13 mouse cellular contexts compared by ENCODE assay signal in the genomic region with DNA sequence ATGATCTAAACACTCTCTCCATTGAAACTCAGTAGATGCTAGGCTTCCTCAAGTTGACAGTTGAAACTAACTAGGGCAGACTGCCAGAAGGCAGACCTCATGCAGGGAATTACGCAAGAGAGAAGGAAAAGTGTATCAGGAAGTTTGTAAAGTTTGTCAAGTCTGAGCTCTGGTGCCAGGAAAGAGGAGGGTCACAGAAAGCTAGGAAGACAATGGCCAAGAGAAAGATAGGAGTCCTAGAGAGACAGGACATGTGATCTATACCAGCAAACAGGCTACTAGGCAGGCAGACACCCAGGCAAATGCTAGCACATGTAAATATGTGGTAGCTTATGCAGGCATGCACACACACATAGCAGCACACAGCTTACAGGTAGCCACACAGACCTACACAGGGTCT. TPM values are rescaled to one million over a fixed set of nuclear protein-coding genes. Genes with fewer than 3 reads are reported as not detected.
DNase-seq lines count a peak whose midpoint lies in the region; ATAC-seq and TF ChIP-seq lines count a peak whose summit lies in the region.
"Had no signal": no experiment of that assay in that cellular context is flagged by ENCODE, and none has a peak within 500 bp of the region (broad histone marks: within the 10 kb centered on the region; RNA-seq: fewer than 3 reads in every experiment).

No protein-coding gene starts in this region.

- no peaks in the 10 kb centered on the region for H3K9me3 ChIP-seq in intestine, postnatal 0 days (ENCODE audit: control insufficient read depth)
- no peaks in the 10 kb centered on the region for H3K9me3 ChIP-seq in hindbrain, embryonic 11.5 days (ENCODE audit: control insufficient read depth, low read length)

- no peak overlapping the region for H3K9ac ChIP-seq in intestine, postnatal 0 days (ENCODE audit: low read depth, low read length)
- H3K9ac ChIP-seq in hindbrain, embryonic 11.5 days (ENCODE audit: low read depth, low read length), result no peak overlapping the region

- no peak overlapping the region; the same call in 1 of the 2 replicates for H3K27ac ChIP-seq in intestine, postnatal 0 days (ENCODE audit: low read depth, low read length)
- no peak overlapping the region for H3K27ac ChIP-seq in hindbrain, embryonic 11.5 days (ENCODE audit: low read depth, low read length)
- H3K27ac ChIP-seq: left cerebral cortex, adult 2 months had no signal

- H3K27me3 ChIP-seq in intestine, postnatal 0 days (replicated peaks; ENCODE audit: control insufficient read depth, insufficient read depth, low read length), result no peaks in the 10 kb centered on the region
- no peaks in the 10 kb centered on the region for H3K27me3 ChIP-seq in hindbrain, embryonic 11.5 days (ENCODE audit: control insufficient read depth, insufficient read depth, low read length)

- WGBS in intestine, postnatal 0 days, result 31% methylated on average over 1 of the region's 1 CpGs
- 70% methylated on average over 1 of the region's 1 CpGs for WGBS in hindbrain, embryonic 11.5 days

- no peaks in the 10 kb centered on the region for H3K36me3 ChIP-seq in intestine, postnatal 0 days (ENCODE audit: control insufficient read depth, insufficient read depth)
- no peaks in the 10 kb centered on the region for H3K36me3 ChIP-seq in hindbrain, embryonic 11.5 days (ENCODE audit: control insufficient read depth, insufficient read depth, low read length)

- H3K4me1 ChIP-seq in intestine, postnatal 0 days (replicated peaks; ENCODE audit: control insufficient read depth, insufficient read depth, low read length), result no peaks in the 10 kb centered on the region
- H3K4me1 ChIP-seq in hindbrain, embryonic 11.5 days (replicated peaks; ENCODE audit: control insufficient read depth, insufficient read depth, low read length), result no peaks in the 10 kb centered on the region

- H3K4me3 ChIP-seq in intestine, postnatal 0 days (ENCODE audit: low read depth, low read length), result no peak overlapping the region
- no peak overlapping the region for H3K4me3 ChIP-seq in hindbrain, embryonic 11.5 days (ENCODE audit: low read depth, low read length)
- H3K4me3 ChIP-seq: left cerebral cortex, adult 2 months had no signal

- H3K4me2 ChIP-seq in intestine, postnatal 0 days (replicated peaks; ENCODE audit: low read depth), result no peak overlapping the region
- no peak overlapping the region for H3K4me2 ChIP-seq in hindbrain, embryonic 11.5 days (replicated peaks; ENCODE audit: low read depth, low read length)

- peak; percentile 13 for DNase-seq in adrenal gland, postnatal 10 days
- no peak for DNase-seq in adrenal gland, adult 8-10 months
- peak; percentile 13 for DNase-seq in ovary, adult 18-20 months (ENCODE audit: low spot score)
- DNase-seq in ovary, postnatal 10 days (ENCODE audit: low spot score), result no peak
- DNase-seq in thymus, postnatal 25 days, result no peak
- no peak for DNase-seq in hindbrain, embryonic 11.5 days (ENCODE audit: low spot score)
- DNase-seq: B cell, adult 2 months; gastrocnemius, postnatal 36 days had no signal

- TF ChIP-seq CTCF in intestine, postnatal 0 days (IDR thresholded peaks at IDR 0.05; ENCODE audit: low read depth), result no peak

- peak; percentile 43; the same call in 1 of the 2 replicates for ATAC-seq in intestine, postnatal 0 days
- ATAC-seq in megakaryocyte progenitor cell, adult 5-6 weeks (replicated peaks; ENCODE audit: poor library complexity), result peak; percentile 91
- no peak for ATAC-seq in hindbrain, embryonic 11.5 days (ENCODE audit: low FRiP score)

RNA-seq across cellular contexts. Expression of a gene that starts 8.0 kb away (rescaled TPM):
- total RNA-seq in adrenal gland, postnatal 10 days (2021), result 10 to 100 TPM in 1 of 2 experiments, 1 to 10 TPM in 1; 8.0 to 10.9 TPM
- 1 to 10 TPM; 2.4 to 4.3 (median 3.1) TPM for total RNA-seq in adrenal gland, adult 8-10 months (2022)
- 5.7 and 6.8 TPM in 2 replicates for polyA plus RNA-seq in intestine, postnatal 0 days (2015; fragmentation: Nextera tagmentation; extraction: Ambion mirVana)
- total RNA-seq in megakaryocyte progenitor cell, adult 5-6 weeks (2015), result 2.1 and 2.6 TPM in 2 replicates
- total RNA-seq in megakaryocyte progenitor cell, adult 5-6 weeks (2017), result 3.7 and 4.1 TPM in 2 replicates
- polyA plus RNA-seq in hindbrain, embryonic 11.5 days (2014; fragmentation: Nextera tagmentation; extraction: Ambion mirVana), result 28.9 and 30.9 TPM in 2 replicates

RNA-seq across cellular contexts. Expression of a gene that starts 8.2 kb away (rescaled TPM):
- 1 to 10 TPM; 3.1 to 6.7 TPM for total RNA-seq in adrenal gland, postnatal 10 days (2021)
- total RNA-seq in adrenal gland, adult 8-10 months (2022), result 10 to 100 TPM in 1 of 4 experiments, 1 to 10 TPM in 3; 4.0 to 11.1 (median 7.0) TPM
- polyA plus RNA-seq in intestine, postnatal 0 days (2015; fragmentation: Nextera tagmentation; extraction: Ambion mirVana), result 2.9 and 3.2 TPM in 2 replicates
- 1.6 and 2.5 TPM in 2 replicates for total RNA-seq in megakaryocyte progenitor cell, adult 5-6 weeks (2015)
- 0.29 and 4.1 TPM in 2 replicates for total RNA-seq in megakaryocyte progenitor cell, adult 5-6 weeks (2017)
- polyA plus RNA-seq in hindbrain, embryonic 11.5 days (2014; fragmentation: Nextera tagmentation; extraction: Ambion mirVana), result 36.8 and 43.2 TPM in 2 replicates

RNA-seq across cellular contexts. Expression of a gene that starts 45.1 kb away (rescaled TPM):
- not detected for total RNA-seq in adrenal gland, postnatal 10 days (2021)
- not detected for total RNA-seq in adrenal gland, adult 8-10 months (2022)
- 2.5 and 2.6 TPM in 2 replicates for polyA plus RNA-seq in intestine, postnatal 0 days (2015; fragmentation: Nextera tagmentation; extraction: Ambion mirVana)
- total RNA-seq in megakaryocyte progenitor cell, adult 5-6 weeks (2015), result not detected in 2 replicates
- total RNA-seq in megakaryocyte progenitor cell, adult 5-6 weeks (2017), result not detected in 2 replicates
- polyA plus RNA-seq in hindbrain, embryonic 11.5 days (2014; fragmentation: Nextera tagmentation; extraction: Ambion mirVana), result 0.03 and 0.07 TPM in 2 replicates
- total RNA-seq: gastrocnemius, postnatal 36 days; neutrophil, adult 5-6 weeks had no signal
- polyA plus RNA-seq: stomach, embryonic 14.5 days had no signal

Comparison
In these comparisons a context has a peak if more than half of its experiments do, and no peak if none do; other contexts are left out.
1. DNase-seq: peak in adrenal gland, postnatal 10 days (single experiment) and ovary, adult 18-20 months (single experiment); none in adrenal gland, adult 8-10 months (single experiment), ovary, postnatal 10 days (single experiment), thymus, postnatal 25 days (single experiment) and hindbrain, embryonic 11.5 days (single experiment).